Mouse (Mus musculus): ENCODE data around the gene Btg4.

- TF ChIP-seq CTCF (IDR thresholded peaks at IDR 0.05 in 2 of 3, conservative IDR thresholded peaks at IDR 0.05 in 1 of 3; ENCODE audit: control insufficient read depth in 1 of 3, insufficient read depth in 1 of 3, low read depth in 2 of 3, low read length in 3 of 3, poor library complexity in 1 of 3, severe bottlenecking in 1 of 3) (no peak), MAX (IDR thresholded peaks at IDR 0.05; ENCODE audit: low read length) (no peak), TCF12 (IDR thresholded peaks at IDR 0.05; ENCODE audit: low read depth, low read length) (peak; percentile 88), BHLHE40 (IDR thresholded peaks at IDR 0.05; ENCODE audit: borderline replicate concordance, low read depth, low read length) (no peak), POLR2A (IDR thresholded peaks at IDR 0.05; ENCODE audit: control insufficient read depth in 1 of 2, insufficient read depth in 1 of 2, low read depth in 1 of 2, low read length in 2 of 2, poor library complexity in 1 of 2) (no peak), E2F4 (IDR thresholded peaks at IDR 0.05; ENCODE audit: borderline replicate concordance, low read depth, low read length) (no peak), SMC3 (IDR thresholded peaks at IDR 0.05; ENCODE audit: low read depth, low read length) (no peak), POLR2AphosphoS5 (IDR thresholded peaks at IDR 0.05; ENCODE audit: borderline replicate concordance, low read depth, low read length) (no peak), NRF1 (IDR thresholded peaks at IDR 0.05; ENCODE audit: insufficient read depth, low read depth, low read length, poor library complexity, severe bottlenecking) (no peak), GATA1 (IDR thresholded peaks at IDR 0.05; ENCODE audit: low read depth, low read length) (peak; percentile 85), MXI1 (IDR thresholded peaks at IDR 0.05; ENCODE audit: low read depth, low read length) (no peak), RAD21 (IDR thresholded peaks at IDR 0.05; ENCODE audit: low read depth, low read length) (no peak), MAFK (IDR thresholded peaks at IDR 0.05; ENCODE audit: borderline replicate concordance, low read depth, low read length) (no peak)
Observed at GRCm38 (mm10) chr9:51093697-51094096, 33.0 kb downstream of the Btg4 start.

All from MEL (cell line).